Mouse (Mus musculus): ENCODE data around the gene Sec61b. TPM values are rescaled to one million over a fixed set of nuclear protein-coding genes. Genes with fewer than 3 reads are reported as not detected.

The Sec61b gene
- polyA plus RNA-seq, 1 experiment from 2014 or later, result 291 TPM

DNA sequence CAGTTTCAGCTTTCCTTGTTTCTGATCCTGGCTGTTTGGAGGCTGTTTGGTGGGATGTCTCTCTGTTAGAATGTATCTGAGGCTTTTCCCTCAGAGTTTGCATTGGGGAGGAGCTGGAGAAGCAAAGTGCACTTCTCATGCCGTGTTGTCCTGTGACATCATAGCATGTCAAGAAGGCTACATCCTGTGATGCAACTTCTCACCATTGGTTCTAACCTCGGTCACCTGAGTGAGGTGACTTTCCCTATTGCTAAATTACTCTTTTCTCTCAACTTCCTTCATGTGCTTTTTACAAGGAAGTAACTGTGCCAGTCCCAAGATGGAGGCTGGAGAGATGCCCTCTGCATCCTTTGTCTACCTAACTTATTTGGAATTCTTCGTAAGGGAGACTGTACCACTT, 25.9 kb upstream of the Sec61b start:
- WGBS, result 84% methylated on average over 3 of the region's 3 CpGs

DNA sequence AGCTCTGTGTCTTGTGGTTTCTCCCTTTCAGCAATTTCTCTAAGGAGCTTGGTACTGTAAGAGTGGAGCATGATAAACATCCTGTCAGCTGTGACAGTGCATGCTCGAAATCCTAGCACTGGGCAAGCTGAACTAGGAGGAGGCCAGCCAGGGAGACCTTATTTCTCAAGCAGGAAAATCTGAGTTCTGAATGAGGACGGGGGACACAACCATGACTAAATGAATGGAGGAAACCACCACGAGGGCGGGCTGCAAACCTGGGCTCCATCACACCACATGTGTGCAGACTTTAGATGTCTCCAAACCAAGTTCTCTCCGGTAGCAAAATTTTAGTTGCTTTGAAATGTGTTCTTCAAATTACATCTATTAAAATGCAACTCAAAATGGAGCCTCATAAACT, 25.3 kb upstream of the Sec61b start:
- no peaks in the 10 kb centered on the region for H3K36me3 ChIP-seq
- peaks cover 12% of the 10 kb centered on the region for H3K4me1 ChIP-seq (replicated peaks)
- no peaks in the 10 kb centered on the region; the same call in 1 of the 2 replicates for H3K27me3 ChIP-seq
- H3K4me3 ChIP-seq, result no peak overlapping the region
- ATAC-seq (ENCODE audit: low read depth), result no peak
- no peak overlapping the region for H3K9ac ChIP-seq
- no peak overlapping the region for H3K4me2 ChIP-seq
- H3K27ac ChIP-seq (replicated peaks), result no peak overlapping the region
- H3K9me3 ChIP-seq, result no peaks in the 10 kb centered on the region
- WGBS, result 46% methylated on average over 5 of the region's 5 CpGs

More for the DNA sequence above, 25.9 kb upstream of the Sec61b start:
- Histone ChIP-seq H3K27ac (replicated peaks) (no peak overlapping the region), H3K4me3 (no peak overlapping the region), H3K27me3 (no peaks in the 10 kb centered on the region; the same call in 1 of the 2 replicates), H3K9ac (no peak overlapping the region), H3K4me1 (replicated peaks) (peaks cover 12% of the 10 kb centered on the region), H3K4me2 (no peak overlapping the region), H3K36me3 (no peaks in the 10 kb centered on the region), H3K9me3 (no peaks in the 10 kb centered on the region)
- ATAC-seq (ENCODE audit: low read depth), result no peak

DNA sequence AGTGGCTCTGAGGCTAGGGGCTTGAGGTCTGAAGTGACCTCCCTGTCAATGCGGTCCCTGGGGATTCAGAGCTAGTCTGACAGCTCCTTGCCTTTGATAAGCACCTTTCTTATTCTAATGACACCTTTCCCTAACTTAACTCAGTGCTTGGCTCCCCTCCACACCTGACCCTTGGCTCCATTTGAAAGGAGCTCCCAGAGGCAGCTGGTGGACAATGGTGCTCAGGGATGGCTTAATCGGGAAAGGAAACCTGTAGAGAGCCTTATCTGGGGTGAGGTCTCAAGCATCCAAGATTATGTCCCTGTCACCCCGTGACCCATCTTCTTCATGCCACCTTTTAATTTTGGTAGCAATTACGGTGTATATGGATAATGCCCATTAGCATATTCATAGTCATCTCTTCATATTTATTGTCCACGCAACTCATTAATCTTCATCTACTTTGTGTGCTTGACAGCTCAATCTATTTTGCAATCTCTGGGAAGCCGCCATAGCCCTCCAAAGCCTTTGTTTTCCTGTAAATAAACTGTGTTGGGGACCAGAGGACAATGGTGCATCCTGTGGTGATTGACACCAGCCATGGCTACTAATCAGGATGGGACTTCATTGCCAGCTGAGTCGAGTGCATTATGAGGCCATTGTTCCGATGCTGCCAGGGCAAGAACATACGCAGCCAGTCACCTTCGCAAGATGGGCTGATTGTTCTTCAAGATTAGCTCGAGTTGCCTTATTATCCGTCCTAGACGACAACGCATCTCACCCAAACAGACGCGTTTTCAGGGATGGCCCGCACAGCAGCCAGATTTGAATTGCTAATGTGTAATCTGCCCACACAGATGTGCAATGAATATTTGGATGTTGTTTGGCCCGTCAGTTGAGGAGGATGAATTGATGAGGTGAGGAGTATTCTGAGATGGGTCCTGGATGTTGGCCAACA, 24.6 kb upstream of the Sec61b start:
- Histone ChIP-seq H3K36me3 (no peaks in the 10 kb centered on the region), H3K9ac (0 out of 2 replicates have a peak overlapping the region, but pooled peaks have one; percentile 34), H3K9me3 (0 out of 2 replicates have a peak, but pooled peaks cover 4% of the 10 kb centered on the region), H3K4me2 (peak overlapping the region; percentile 32), H3K27ac (replicated peaks) (no peak overlapping the region), H3K4me1 (replicated peaks) (peaks cover 12% of the 10 kb centered on the region), H3K27me3 (no peaks in the 10 kb centered on the region; the same call in 1 of the 2 replicates), H3K4me3 (no peak overlapping the region)
- 10% methylated on average over 18 of the region's 18 CpGs for WGBS
- peak; percentile 47; the same call in 1 of the 2 replicates for ATAC-seq (ENCODE audit: low read depth)

DNA sequence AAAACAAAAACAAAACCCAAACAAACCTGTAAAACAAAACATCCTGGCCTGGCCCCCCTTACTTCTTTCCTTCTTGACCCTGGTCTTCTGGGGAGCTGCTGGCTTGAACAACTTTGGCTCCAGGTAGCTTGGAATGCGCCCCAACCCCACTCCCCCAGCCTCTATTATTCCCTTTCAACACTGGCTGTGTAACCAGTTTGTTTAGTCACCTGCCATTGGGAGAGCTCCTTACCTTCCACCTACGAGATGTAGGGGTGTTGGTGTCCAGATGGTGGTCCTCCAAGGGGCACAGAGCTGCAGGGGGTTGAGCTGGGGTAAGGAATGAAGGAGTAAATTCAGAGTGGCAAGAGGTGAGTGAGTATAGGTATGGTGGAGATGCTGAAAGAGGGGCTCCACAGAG, 7.3 kb upstream of the Sec61b start:
- 98% methylated on average over 2 of the region's 2 CpGs for WGBS
- peaks cover 16% of the 10 kb centered on the region; the same call in 1 of the 2 replicates for H3K9me3 ChIP-seq
- no peak overlapping the region for H3K27ac ChIP-seq (replicated peaks)
- H3K9ac ChIP-seq, result no peak overlapping the region
- no peak overlapping the region for H3K4me3 ChIP-seq
- peaks cover 70% of the 10 kb centered on the region for H3K36me3 ChIP-seq
- H3K4me1 ChIP-seq (replicated peaks), result peaks cover 12% of the 10 kb centered on the region; the same call in 1 of the 2 replicates
- no peak for ATAC-seq (ENCODE audit: low read depth)
- H3K27me3 ChIP-seq, result no peaks in the 10 kb centered on the region
- H3K4me2 ChIP-seq, result no peak overlapping the region

DNA sequence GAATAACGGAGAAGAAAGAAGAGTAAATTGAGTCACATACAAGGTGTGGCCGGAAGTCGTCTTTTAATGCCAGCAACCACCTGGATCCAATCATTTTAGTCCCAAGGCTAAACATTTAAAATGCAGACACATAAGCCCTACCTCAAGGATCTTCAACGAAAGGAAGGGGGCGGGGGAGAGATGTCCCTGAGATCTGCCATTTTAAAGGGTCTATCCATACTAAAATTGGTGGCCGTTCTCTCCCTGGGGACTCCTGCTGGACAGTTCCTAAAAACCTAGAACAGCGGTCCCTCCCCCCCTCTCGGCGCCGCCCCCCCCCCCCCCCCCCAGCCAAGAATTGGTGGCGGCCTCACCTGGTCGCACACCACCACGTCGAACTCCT, 881 bp upstream of the Sec61b start:
- peak; percentile 15 for ATAC-seq (ENCODE audit: low read depth)
- Histone ChIP-seq H3K27me3 (no peaks in the 10 kb centered on the region), H3K9ac (peak overlapping the region; percentile 95), H3K4me3 (peak overlapping the region; percentile 89), H3K4me2 (peak overlapping the region; percentile 70), H3K4me1 (replicated peaks) (peaks cover 39% of the 10 kb centered on the region), H3K27ac (replicated peaks) (peak overlapping the region; percentile 99), H3K36me3 (peaks cover 65% of the 10 kb centered on the region), H3K9me3 (peaks cover 16% of the 10 kb centered on the region; the same call in 1 of the 2 replicates)
- WGBS, result 8% methylated on average over 6 of the region's 14 CpGs

DNA sequence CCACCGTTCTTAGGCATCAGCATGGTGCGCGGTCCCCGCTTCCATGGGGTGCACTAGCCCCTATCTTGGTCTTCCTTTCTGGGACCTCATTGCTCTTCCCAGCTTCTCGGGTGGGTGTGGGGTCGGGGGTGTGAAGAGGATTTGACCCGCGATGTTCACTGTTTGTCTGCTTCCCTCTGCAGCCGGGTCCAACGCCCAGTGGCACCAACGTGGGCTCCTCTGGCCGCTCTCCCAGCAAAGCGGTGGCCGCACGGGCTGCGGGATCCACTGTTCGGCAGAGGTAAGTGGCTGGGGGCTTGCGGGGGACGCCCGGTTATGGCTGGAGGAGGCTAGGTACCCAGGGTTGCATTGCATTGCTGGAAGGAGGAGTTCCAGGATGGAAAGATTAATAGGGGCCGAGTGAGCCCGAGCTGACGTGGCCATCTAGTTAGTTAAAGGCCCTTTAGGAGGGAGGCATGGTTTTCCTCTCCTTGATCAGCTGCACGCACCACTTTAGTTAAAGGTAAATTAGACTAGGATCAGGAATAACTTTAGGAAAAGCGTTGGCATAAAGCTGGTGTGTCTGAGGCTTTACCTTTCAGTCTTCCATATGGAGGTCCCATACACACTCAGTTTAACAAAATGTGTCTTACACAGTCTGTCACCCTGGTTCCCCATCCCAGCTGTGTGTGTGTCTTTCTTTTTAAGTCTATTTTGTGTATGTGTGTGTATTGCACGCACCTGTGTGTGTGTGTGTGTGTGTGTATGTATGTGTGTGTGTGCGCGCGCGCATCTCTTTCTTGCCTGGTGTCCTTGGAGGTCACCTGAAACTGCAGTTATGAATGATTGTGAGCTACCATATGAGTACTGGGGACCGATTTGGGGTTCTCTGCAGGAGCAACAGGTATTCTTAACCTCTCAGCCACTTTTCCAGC, 529 bp downstream of the Sec61b start:
- peak overlapping the region; percentile 95 for H3K9ac ChIP-seq
- no peaks in the 10 kb centered on the region for H3K27me3 ChIP-seq
- H3K36me3 ChIP-seq, result peaks cover 64% of the 10 kb centered on the region
- 13% methylated on average over 31 of the region's 31 CpGs for WGBS
- H3K27ac ChIP-seq (replicated peaks), result peak overlapping the region; percentile 99
- H3K4me3 ChIP-seq, result peak overlapping the region; percentile 89
- H3K4me2 ChIP-seq, result peak overlapping the region; percentile 70
- H3K4me1 ChIP-seq (replicated peaks), result peaks cover 39% of the 10 kb centered on the region
- no peak for ATAC-seq (ENCODE audit: low read depth)
- 0 out of 2 replicates have a peak, but pooled peaks cover 5% of the 10 kb centered on the region for H3K9me3 ChIP-seq

DNA sequence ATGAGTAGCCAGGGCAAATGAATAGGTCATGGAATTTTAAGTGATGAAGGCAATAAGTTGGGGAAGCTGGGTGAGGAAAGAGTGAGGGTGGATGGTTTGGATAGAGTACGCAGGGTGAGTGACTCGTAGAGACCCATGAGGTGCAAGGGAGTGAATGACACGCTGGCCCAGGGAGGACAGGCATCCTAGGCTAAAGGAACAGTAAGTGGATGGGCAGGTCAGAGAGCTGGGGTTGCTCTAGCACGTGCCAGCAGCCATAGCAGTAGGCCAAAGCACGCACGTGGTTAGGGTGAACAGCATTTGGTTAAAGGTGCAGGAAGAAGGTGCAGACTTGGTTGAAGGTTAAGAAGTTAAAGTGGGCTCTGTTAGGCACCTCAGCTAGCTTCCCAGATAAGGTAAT, 3.1 kb downstream of the Sec61b start:
- Histone ChIP-seq H3K4me3 (no peak overlapping the region), H3K4me1 (replicated peaks) (peaks cover 28% of the 10 kb centered on the region), H3K9me3 (no peaks in the 10 kb centered on the region), H3K9ac (no peak overlapping the region), H3K36me3 (peaks cover 64% of the 10 kb centered on the region), H3K27ac (replicated peaks) (no peak overlapping the region), H3K27me3 (no peaks in the 10 kb centered on the region), H3K4me2 (no peak overlapping the region)
- WGBS, result 95% methylated on average over 6 of the region's 6 CpGs
- ATAC-seq (ENCODE audit: low read depth), result no peak

DNA sequence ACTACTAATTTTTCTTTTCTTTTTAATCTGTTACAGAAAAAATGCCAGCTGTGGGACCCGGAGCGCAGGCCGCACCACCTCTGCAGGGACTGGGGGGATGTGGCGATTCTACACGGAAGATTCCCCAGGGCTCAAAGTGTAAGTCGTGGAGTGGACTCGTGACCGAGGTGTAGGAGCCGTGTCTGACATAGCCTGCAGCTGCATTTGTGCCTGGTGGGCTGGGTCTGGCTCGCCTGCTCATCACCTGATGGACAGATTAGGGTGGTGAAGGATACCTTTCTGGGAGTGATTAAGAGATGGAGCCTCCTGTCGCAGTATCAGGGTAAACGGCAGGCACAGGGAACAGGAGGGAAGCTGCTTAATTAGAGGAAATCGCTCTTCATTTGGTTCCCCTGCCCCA, 5.6 kb downstream of the Sec61b start:
- Histone ChIP-seq H3K9me3 (no peaks in the 10 kb centered on the region), H3K4me2 (no peak overlapping the region), H3K27me3 (no peaks in the 10 kb centered on the region), H3K27ac (replicated peaks) (no peak overlapping the region), H3K4me1 (replicated peaks) (peaks cover 17% of the 10 kb centered on the region), H3K4me3 (no peak overlapping the region), H3K36me3 (peaks cover 84% of the 10 kb centered on the region), H3K9ac (no peak overlapping the region)
- WGBS, result 94% methylated on average over 13 of the region's 13 CpGs
- no peak for ATAC-seq (ENCODE audit: low read depth)

DNA sequence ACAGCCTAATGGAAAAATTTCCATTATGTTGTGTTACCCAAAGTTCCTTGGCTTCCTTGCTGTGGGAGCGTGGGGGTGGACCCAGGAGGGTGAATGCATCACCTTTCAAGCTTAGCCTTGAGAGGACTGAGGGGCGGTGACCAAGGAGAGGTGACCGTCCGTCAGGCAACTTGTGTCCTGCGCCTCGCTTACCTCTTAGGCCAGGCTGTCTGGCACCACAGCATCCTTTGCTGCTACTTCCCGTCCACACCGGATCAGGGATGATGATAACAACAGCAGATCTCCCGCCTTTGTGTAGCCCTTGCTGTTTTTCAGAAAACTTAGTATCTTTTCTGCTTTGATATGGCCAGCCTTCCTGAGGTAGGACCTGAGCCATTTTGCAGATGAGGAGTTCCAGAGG, 6.1 kb downstream of the Sec61b start:
- H3K4me2 ChIP-seq, result no peak overlapping the region
- H3K27ac ChIP-seq (replicated peaks), result no peak overlapping the region
- peaks cover 84% of the 10 kb centered on the region for H3K36me3 ChIP-seq
- 95% methylated on average over 9 of the region's 9 CpGs for WGBS
- no peak for ATAC-seq (ENCODE audit: low read depth)
- H3K4me3 ChIP-seq, result no peak overlapping the region
- no peaks in the 10 kb centered on the region for H3K27me3 ChIP-seq
- H3K4me1 ChIP-seq (replicated peaks), result peaks cover 13% of the 10 kb centered on the region
- no peak overlapping the region for H3K9ac ChIP-seq
- H3K9me3 ChIP-seq, result no peaks in the 10 kb centered on the region

DNA sequence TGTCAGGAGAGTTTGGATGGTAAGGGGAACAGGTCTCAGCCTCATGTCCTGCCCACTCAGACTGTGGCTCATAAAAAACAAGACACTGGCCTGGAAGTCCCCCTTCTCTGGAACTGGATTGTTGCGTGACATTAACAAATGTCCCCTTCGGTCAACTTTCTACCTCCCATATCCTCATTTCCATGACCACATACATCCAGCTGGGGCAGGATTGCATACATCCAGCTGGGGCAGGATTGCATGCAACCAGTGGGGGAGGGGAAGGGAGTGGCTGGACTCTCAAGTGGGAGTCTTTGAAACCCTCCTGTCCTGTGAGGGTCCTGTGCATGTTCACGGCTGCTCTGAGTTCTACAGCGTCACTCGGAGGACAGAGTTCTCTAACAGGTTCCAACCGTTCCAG, 16.8 kb downstream of the Sec61b start:
- Histone ChIP-seq H3K9ac (no peak overlapping the region), H3K27me3 (peaks cover 3% of the 10 kb centered on the region; the same call in 1 of the 2 replicates), H3K27ac (replicated peaks) (no peak overlapping the region), H3K4me3 (no peak overlapping the region), H3K9me3 (no peaks in the 10 kb centered on the region), H3K4me2 (no peak overlapping the region), H3K36me3 (no peaks in the 10 kb centered on the region), H3K4me1 (replicated peaks) (peaks cover 25% of the 10 kb centered on the region)
- no peak for ATAC-seq (ENCODE audit: low read depth)
- 81% methylated on average over 6 of the region's 6 CpGs for WGBS

DNA sequence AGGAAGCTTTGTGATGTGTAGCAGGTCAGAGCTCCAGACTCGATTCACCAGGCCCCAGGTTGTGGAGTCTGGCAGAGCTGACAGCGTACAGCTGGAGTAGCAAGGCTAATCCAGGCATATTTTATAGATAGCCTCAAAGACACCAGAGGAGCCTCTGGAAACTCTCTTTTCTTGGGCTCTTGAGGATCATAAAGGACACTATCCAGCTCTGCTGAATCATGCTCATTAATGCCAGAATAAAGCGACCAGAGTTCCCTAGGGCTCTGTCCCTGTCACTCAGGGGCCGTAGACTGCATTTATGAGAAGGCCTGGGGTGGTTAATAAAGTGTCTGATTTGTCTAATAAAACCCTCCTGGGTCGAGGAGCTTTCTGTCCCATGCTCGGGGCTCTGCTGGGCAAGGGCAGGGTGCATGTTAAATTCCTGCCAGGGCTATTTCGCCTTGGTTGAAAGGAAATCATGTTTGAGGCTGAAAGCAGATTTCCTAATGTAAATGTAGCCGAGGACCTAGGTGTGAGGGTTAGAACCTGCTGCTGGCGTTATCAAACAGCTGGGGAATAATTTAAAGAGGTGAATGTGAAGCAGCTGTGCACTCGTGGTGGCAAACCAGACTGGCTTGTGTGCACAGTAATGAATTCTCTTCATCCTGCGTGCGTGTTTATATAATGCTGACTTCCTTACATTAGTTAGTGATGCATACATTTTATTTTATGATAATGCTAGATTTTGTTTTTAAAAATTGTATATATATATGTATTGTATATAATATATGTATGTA, 18.0 kb downstream of the Sec61b start:
- no peaks in the 10 kb centered on the region for H3K9me3 ChIP-seq
- H3K27me3 ChIP-seq, result peaks cover 3% of the 10 kb centered on the region; the same call in 1 of the 2 replicates
- peak; percentile 75 for ATAC-seq (ENCODE audit: low read depth)
- H3K27ac ChIP-seq (replicated peaks), result peak overlapping the region; percentile 39; the same call in 1 of the 2 replicates
- H3K4me3 ChIP-seq, result no peak overlapping the region
- H3K36me3 ChIP-seq, result no peaks in the 10 kb centered on the region
- H3K4me1 ChIP-seq (replicated peaks), result peaks cover 25% of the 10 kb centered on the region
- H3K9ac ChIP-seq, result 0 out of 2 replicates have a peak overlapping the region, but pooled peaks have one; percentile 5
- WGBS, result 28% methylated on average over 12 of the region's 12 CpGs
- no peak overlapping the region; the same call in 1 of the 2 replicates for H3K4me2 ChIP-seq
